Mouse (Mus musculus): ENCODE measurements around the gene Il4.

The Il4 gene

GRCm38 (mm10) chr11:53624124-53624523 is 5.7 kb upstream of the Il4 start:
- in situ Hi-C loops (cut with MboI; ENCODE audit: low sequenced_read_pairs): no loop called here

GRCm38 (mm10) chr11:53623573-53623972 is 5.1 kb upstream of the Il4 start:
- in situ Hi-C loops (cut with MboI; ENCODE audit: low sequenced_read_pairs): no loop called here

GRCm38 (mm10) chr11:53622440-53622806 is 4.0 kb upstream of the Il4 start:
- in situ Hi-C loops (cut with MboI; ENCODE audit: low sequenced_read_pairs): no loop called here

GRCm38 (mm10) chr11:53621582-53622439 is 3.3 kb upstream of the Il4 start:
- in situ Hi-C loops (cut with MboI; ENCODE audit: low sequenced_read_pairs): no loop called here

- in situ Hi-C loops (cut with MboI; ENCODE audit: low sequenced_read_pairs): no loop called here
Measured at GRCm38 (mm10) chr11:53620094-53620493, 1.6 kb upstream of the Il4 start.

- in situ Hi-C loops (cut with MboI; ENCODE audit: low sequenced_read_pairs): no loop called here
Measured at GRCm38 (mm10) chr11:53619428-53619827, 959 bp upstream of the Il4 start.

GRCm38 (mm10) chr11:53617562-53618109 is 833 bp downstream of the Il4 start:
- in situ Hi-C loops (cut with MboI; ENCODE audit: low sequenced_read_pairs): no loop called here

GRCm38 (mm10) chr11:53616748-53617558 is 1.5 kb downstream of the Il4 start:
- in situ Hi-C loops (cut with MboI; ENCODE audit: low sequenced_read_pairs): no loop called here

GRCm38 (mm10) chr11:53615575-53615974 is 2.9 kb downstream of the Il4 start:
- in situ Hi-C loops (cut with MboI; ENCODE audit: low sequenced_read_pairs): no loop called here

GRCm38 (mm10) chr11:53615172-53615571 is 3.3 kb downstream of the Il4 start:
- in situ Hi-C loops (cut with MboI; ENCODE audit: low sequenced_read_pairs): no loop called here

- in situ Hi-C loops (cut with MboI; ENCODE audit: low sequenced_read_pairs): no loop called here
Measured at GRCm38 (mm10) chr11:53609672-53610071, 8.8 kb downstream of the Il4 start.

GRCm38 (mm10) chr11:53609231-53609630 is 9.2 kb downstream of the Il4 start:
- in situ Hi-C loops (cut with MboI; ENCODE audit: low sequenced_read_pairs): no loop called here

GRCm38 (mm10) chr11:53605609-53606008 is 12.9 kb downstream of the Il4 start:
- in situ Hi-C loops (cut with MboI; ENCODE audit: low sequenced_read_pairs): no loop called here

- in situ Hi-C loops (cut with MboI; ENCODE audit: low sequenced_read_pairs): no loop called here
Measured at GRCm38 (mm10) chr11:53604983-53605382, 13.5 kb downstream of the Il4 start.

GRCm38 (mm10) chr11:53591116-53591515 is 27.4 kb downstream of the Il4 start:
- in situ Hi-C loops (cut with MboI; ENCODE audit: low sequenced_read_pairs): no loop called here

GRCm38 (mm10) chr11:53590368-53590768 is 28.1 kb downstream of the Il4 start:
- in situ Hi-C loops (cut with MboI; ENCODE audit: low sequenced_read_pairs): no loop called here

- in situ Hi-C loops (cut with MboI; ENCODE audit: low sequenced_read_pairs): no loop called here
Measured at GRCm38 (mm10) chr11:53588279-53588678, 30.2 kb downstream of the Il4 start.

- in situ Hi-C loops (cut with MboI; ENCODE audit: low sequenced_read_pairs): no loop called here
Measured at GRCm38 (mm10) chr11:53585510-53585909, 33.0 kb downstream of the Il4 start.

GRCm38 (mm10) chr11:53584849-53585248 is 33.6 kb downstream of the Il4 start:
- in situ Hi-C loops (cut with MboI; ENCODE audit: low sequenced_read_pairs): no loop called here

- in situ Hi-C loops (cut with MboI; ENCODE audit: low sequenced_read_pairs): no loop called here
Measured at GRCm38 (mm10) chr11:53583151-53583550, 35.3 kb downstream of the Il4 start.

GRCm38 (mm10) chr11:53580562-53580961 is 37.9 kb downstream of the Il4 start:
- in situ Hi-C loops (cut with MboI; ENCODE audit: low sequenced_read_pairs): no loop called here
